Mouse (Mus musculus) forebrain, embryonic 14.5 days (tissue): Measurements from ENCODE around the gene Cpb1. TPM values are rescaled to one million over a fixed set of nuclear protein-coding genes. Genes with fewer than 3 reads are reported as not detected.

Source experiments
- ATAC-seq: fragments of 200-750 bp; cut with Nextera tagmentation; 2 replicates; pipeline ENCODE4 v1.8.0; 2017; ENCODE audit warnings: mild to moderate bottlenecking, moderate library complexity
- DNase-seq: peaks from one replicate; pipeline ENCODE4 v3.0.0-alpha.2; 2015; ENCODE audit warnings: low spot score
- H3K27ac ChIP-seq: fragments of 300-500 bp; sonication (generic); 2 replicates; pipeline ENCODE4 v1.5.1; 2014; ENCODE audit warnings: low read depth, mild to moderate bottlenecking, control low read depth, low read length, moderate library complexity
- H3K27me3 ChIP-seq: fragments of 300-500 bp; sonication (generic); replicated peaks from 2 replicates; pipeline ENCODE4 v1.6.1; 2014; ENCODE audit warnings: low read length, control low read depth, mixed read lengths; ENCODE audit not compliant: control insufficient read depth, insufficient read depth
- H3K36me3 ChIP-seq: fragments of 300-500 bp; sonication (generic); 2 replicates; pipeline ENCODE4 v1.6.1; 2014; ENCODE audit warnings: low read length, control low read depth; ENCODE audit not compliant: control insufficient read depth, insufficient read depth
- H3K4me1 ChIP-seq: fragments of 300-500 bp; sonication (generic); 2 replicates; pipeline ENCODE4 v1.6.1; 2014; ENCODE audit warnings: antibody characterized with exemption, low read length, control low read depth; ENCODE audit not compliant: control insufficient read depth, insufficient read depth
- H3K4me2 ChIP-seq: fragments of 300-500 bp; sonication (generic); 2 replicates; pipeline ENCODE4 v1.6.1; 2014; ENCODE audit warnings: mild to moderate bottlenecking, control low read depth, low read length
- H3K4me3 ChIP-seq: fragments of 300-500 bp; sonication (generic); 2 replicates; pipeline ENCODE4 v1.5.1; 2014; ENCODE audit warnings: low read depth, low read length, control low read depth
- H3K9ac ChIP-seq: fragments of 300-500 bp; sonication (generic); 2 replicates; pipeline ENCODE4 v1.6.1; 2014; ENCODE audit warnings: mild to moderate bottlenecking, low read length, control low read depth, moderate library complexity
- H3K9me3 ChIP-seq: fragments of 300-500 bp; sonication (generic); replicated peaks from 2 replicates; pipeline ENCODE4 v1.6.1; 2016; ENCODE audit warnings: low read length, control low read depth, mixed read lengths; ENCODE audit not compliant: control insufficient read depth
- whole genome bisulfite sequencing: fragments of 180-500 bp; shearing (Covaris S2); extraction: QIAGEN DNeasy Blood & Tissue Kit; methylation state at CpG from one replicate; pipeline ENCODE4 v1.1.7; 2014; 5-methylcytosine and 5-hydroxymethylcytosine counted together
- polyA plus RNA-seq: library from polyadenylated mRNA; unstranded; fragments of >200 nt; fragmentation: Nextera tagmentation; extraction: Ambion mirVana; gene quantifications from 2 replicates; pipeline ENCODE4 v1.2.1, GENCODE M21; 2014

Gene Cpb1
- polyA plus RNA-seq, 1 experiment from 2014 or later = not detected

DNA sequence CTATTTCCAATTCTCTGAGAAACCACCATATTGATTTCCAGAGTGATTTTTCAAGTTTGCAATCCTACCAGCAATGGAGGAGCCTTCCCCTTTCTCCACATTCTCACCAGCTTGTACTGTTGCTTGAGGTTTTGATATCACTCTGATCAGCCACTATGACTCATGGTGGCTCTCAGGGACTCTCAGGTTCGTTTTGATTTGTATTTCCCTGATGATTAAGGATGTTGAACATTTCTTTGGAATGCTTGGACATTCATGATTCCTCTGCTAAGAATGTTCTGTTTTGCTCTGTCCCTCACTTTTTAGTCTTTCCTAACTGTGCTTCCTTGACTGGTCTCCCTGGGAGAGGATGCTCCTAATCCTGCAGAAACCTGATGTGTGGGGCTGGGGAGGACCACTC lies 6.3 kb upstream of the Cpb1 start:
- no peaks in the 10 kb centered on the region for H3K36me3 ChIP-seq
- H3K4me3 ChIP-seq = no peak overlapping the region
- H3K27ac ChIP-seq = no peak overlapping the region
- no peaks in the 10 kb centered on the region for H3K27me3 ChIP-seq
- WGBS = 57% methylated on average over 1 of the region's 1 CpGs
- no peak for ATAC-seq
- no peaks in the 10 kb centered on the region for H3K9me3 ChIP-seq
- no peak overlapping the region for H3K4me2 ChIP-seq
- H3K9ac ChIP-seq = no peak overlapping the region
- H3K4me1 ChIP-seq = no peaks in the 10 kb centered on the region
- DNase-seq = no peak

- Histone ChIP-seq H3K4me3 (no peak overlapping the region), H3K9me3 (no peaks in the 10 kb centered on the region), H3K27ac (no peak overlapping the region), H3K36me3 (no peaks in the 10 kb centered on the region), H3K9ac (no peak overlapping the region), H3K4me1 (no peaks in the 10 kb centered on the region), H3K4me2 (no peak overlapping the region), H3K27me3 (no peaks in the 10 kb centered on the region)
- 47% methylated on average over 9 of the region's 9 CpGs for WGBS
- DNase-seq (peak; percentile 31), ATAC-seq (no peak)
Observed at GRCm38 (mm10) chr3:20254566-20255479, 20.7 kb downstream of the Cpb1 start.

- no peaks in the 10 kb centered on the region for H3K27me3 ChIP-seq
- no peaks in the 10 kb centered on the region for H3K9me3 ChIP-seq
- H3K4me3 ChIP-seq = no peak overlapping the region
- 90% methylated on average over 1 of the region's 1 CpGs for WGBS
- no peak overlapping the region for H3K4me2 ChIP-seq
- no peaks in the 10 kb centered on the region for H3K36me3 ChIP-seq
- no peak overlapping the region for H3K27ac ChIP-seq
- DNase-seq (no peak), ATAC-seq (no peak)
- H3K4me1 ChIP-seq = no peaks in the 10 kb centered on the region
- no peak overlapping the region for H3K9ac ChIP-seq
Observed at GRCm38 (mm10) chr3:20243913-20244312, 31.6 kb downstream of the Cpb1 start.

- WGBS = 88% methylated on average over 3 of the region's 3 CpGs
- Histone ChIP-seq H3K4me3 (no peak within 1 kb of the TSS), H3K27ac (no peak within 1 kb of the TSS), H3K9ac (no peak within 1 kb of the TSS), H3K9me3 (no peaks in the 10 kb centered on the region), H3K27me3 (no peaks in the 10 kb centered on the region), H3K4me2 (no peak within 1 kb of the TSS), H3K4me1 (no peaks in the 10 kb centered on the region), H3K36me3 (no peaks in the 10 kb centered on the region)
- ATAC-seq (no peak), DNase-seq (no peak)
Observed at GRCm38 (mm10) chr3:20242050-20242449, 33.5 kb downstream of the Cpb1 start, which contains the start of gene Cpa3. Gene Cpa3 (minus strand): TSS chr3:20242181.

DNA sequence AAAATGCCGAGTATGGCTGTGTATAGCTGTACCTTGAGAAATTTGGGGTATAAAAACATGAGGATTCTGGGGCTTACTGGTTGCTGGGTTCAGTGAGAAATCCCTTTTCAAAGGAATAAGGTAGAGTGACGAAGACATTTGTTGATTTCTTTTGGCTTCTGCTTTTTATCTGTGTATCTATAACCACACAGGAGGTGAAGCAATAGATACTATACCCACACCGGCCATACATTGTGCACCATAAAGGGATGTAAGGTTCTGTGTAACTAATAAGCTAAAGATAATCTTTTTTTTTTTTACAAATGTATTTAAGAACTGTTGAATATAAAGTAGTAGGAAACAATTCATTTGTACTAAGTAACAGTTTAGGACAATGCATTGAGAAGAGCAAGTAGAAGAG lies 35.8 kb downstream of the Cpb1 start:
- ATAC-seq = no peak
- Histone ChIP-seq H3K4me3 (no peak overlapping the region), H3K9me3 (no peaks in the 10 kb centered on the region), H3K27me3 (no peaks in the 10 kb centered on the region), H3K9ac (no peak overlapping the region), H3K4me2 (no peak overlapping the region), H3K36me3 (no peaks in the 10 kb centered on the region), H3K4me1 (no peaks in the 10 kb centered on the region), H3K27ac (no peak overlapping the region)
- no peak for DNase-seq
- 90% methylated on average over 3 of the region's 3 CpGs for WGBS

- H3K9me3 ChIP-seq = no peaks in the 10 kb centered on the region
- no peaks in the 10 kb centered on the region for H3K36me3 ChIP-seq
- H3K27ac ChIP-seq = no peak overlapping the region
- H3K4me2 ChIP-seq = no peak overlapping the region
- no peak for DNase-seq
- H3K4me1 ChIP-seq = no peaks in the 10 kb centered on the region
- H3K9ac ChIP-seq = no peak overlapping the region
- H3K27me3 ChIP-seq = no peaks in the 10 kb centered on the region
- no peak for ATAC-seq
- no peak overlapping the region for H3K4me3 ChIP-seq
- WGBS = 93% methylated on average over 1 of the region's 1 CpGs
Observed at GRCm38 (mm10) chr3:20236965-20237364, 38.6 kb downstream of the Cpb1 start.

GRCm38 (mm10) chr3:20229027-20229426 lies 46.5 kb downstream of the Cpb1 start:
- ATAC-seq (no peak), DNase-seq (no peak)
- Histone ChIP-seq H3K4me3 (no peak overlapping the region), H3K4me2 (no peak overlapping the region), H3K27me3 (no peaks in the 10 kb centered on the region), H3K9me3 (no peaks in the 10 kb centered on the region), H3K9ac (no peak overlapping the region), H3K36me3 (no peaks in the 10 kb centered on the region), H3K27ac (no peak overlapping the region), H3K4me1 (no peaks in the 10 kb centered on the region)
- WGBS = 87% methylated on average over 1 of the region's 1 CpGs

- Histone ChIP-seq H3K4me3 (no peak overlapping the region), H3K4me1 (no peaks in the 10 kb centered on the region), H3K9ac (no peak overlapping the region), H3K4me2 (no peak overlapping the region), H3K27me3 (no peaks in the 10 kb centered on the region), H3K27ac (no peak overlapping the region), H3K36me3 (no peaks in the 10 kb centered on the region), H3K9me3 (no peaks in the 10 kb centered on the region)
- DNase-seq (no peak), ATAC-seq (no peak)
- whole genome bisulfite sequencing = 88% methylated on average over 2 of the region's 2 CpGs
Observed at GRCm38 (mm10) chr3:20225429-20225828, 50.1 kb downstream of the Cpb1 start.

GRCm38 (mm10) chr3:20222926-20223698 lies 52.4 kb downstream of the Cpb1 start:
- WGBS = 93% methylated on average over 9 of the region's 9 CpGs

More at GRCm38 (mm10) chr3:20222926-20223698, 52.4 kb downstream of the Cpb1 start:
- ATAC-seq = no peak
- no peak overlapping the region for H3K9ac ChIP-seq
- no peak overlapping the region for H3K27ac ChIP-seq
- H3K27me3 ChIP-seq = no peaks in the 10 kb centered on the region
- no peak overlapping the region for H3K4me2 ChIP-seq
- no peak overlapping the region for H3K4me3 ChIP-seq
- H3K36me3 ChIP-seq = no peaks in the 10 kb centered on the region
- no peaks in the 10 kb centered on the region for H3K4me1 ChIP-seq
- DNase-seq = no peak
- no peaks in the 10 kb centered on the region for H3K9me3 ChIP-seq
